10 mouse cellular contexts compared by ENCODE assay signal in genomic region chr11:67017801-67018591, GRCm38 (mm10). TPM values are rescaled to one million over a fixed set of nuclear protein-coding genes. Genes with fewer than 3 reads are reported as not detected.
DNase-seq lines count a peak whose midpoint lies in the region; ATAC-seq lines count a peak whose summit lies in the region.
"Had no signal": no experiment of that assay in that cellular context is flagged by ENCODE, and none has a peak within 500 bp of the region (broad histone marks: within the 10 kb centered on the region; RNA-seq: fewer than 3 reads in every experiment).

No protein-coding gene starts in this region.

- H3K9me3 ChIP-seq in forebrain, embryonic 11.5 days (ENCODE audit: control insufficient read depth, low read length): no peaks in the 10 kb centered on the region
- H3K9me3 ChIP-seq in forebrain, embryonic 15.5 days: no peaks in the 10 kb centered on the region

- H3K27ac ChIP-seq in forebrain, embryonic 11.5 days (ENCODE audit: low read depth, low read length): no peak overlapping the region
- no peak overlapping the region for H3K27ac ChIP-seq in forebrain, embryonic 15.5 days (replicated peaks)

- no peaks in the 10 kb centered on the region for H3K36me3 ChIP-seq in forebrain, embryonic 11.5 days (ENCODE audit: control insufficient read depth, insufficient read depth, low read length)
- no peaks in the 10 kb centered on the region for H3K36me3 ChIP-seq in forebrain, embryonic 15.5 days

- intact Hi-C loops in heart, postnatal 25 days (cut with DNase I): no loop called here

- WGBS in forebrain, embryonic 11.5 days: 5% methylated on average over 12 of the region's 12 CpGs
- 6% methylated on average over 12 of the region's 12 CpGs for WGBS in forebrain, embryonic 15.5 days

- 0 out of 2 replicates have a peak, but pooled peaks cover 5% of the 10 kb centered on the region for H3K4me1 ChIP-seq in forebrain, embryonic 11.5 days (replicated peaks; ENCODE audit: control insufficient read depth, insufficient read depth, low read length)
- peaks cover 8% of the 10 kb centered on the region; the same call in 1 of the 2 replicates for H3K4me1 ChIP-seq in forebrain, embryonic 15.5 days

- peak; percentile 54 for DNase-seq in forebrain, embryonic 11.5 days (ENCODE audit: low spot score)
- DNase-seq in urinary bladder, postnatal 25 days (ENCODE audit: low spot score): peak; percentile 26
- DNase-seq in urinary bladder, postnatal 4 days (ENCODE audit: low spot score in 2 of 2): no peak
- DNase-seq in heart, postnatal 25 days (ENCODE audit: low spot score): peak; percentile 29
- peak; percentile 53 to 55 for DNase-seq in urinary bladder, postnatal 36 days (ENCODE audit: low spot score in 2 of 2)
- no peak for DNase-seq in frontal cortex, postnatal 36 days (ENCODE audit: low spot score in 2 of 2)
- DNase-seq: cerebellum, adult 11-12 months had no signal

- 0 out of 2 replicates have a peak, but pooled peaks have one; percentile 42 for ATAC-seq in forebrain, embryonic 11.5 days (replicated peaks; ENCODE audit: low FRiP score)
- no peak for ATAC-seq in forebrain, embryonic 15.5 days (replicated peaks)
- no peak; the same call in 1 of the 2 replicates for ATAC-seq in granulocyte monocyte progenitor cell, adult 5-6 weeks (replicated peaks; ENCODE audit: poor library complexity, severe bottlenecking)
- ATAC-seq: CD4-positive, CD25-positive, alpha-beta regulatory T cell, adult 4 months had no signal

- no peak overlapping the region for H3K9ac ChIP-seq in forebrain, embryonic 11.5 days (ENCODE audit: low read length)
- no peak overlapping the region for H3K9ac ChIP-seq in forebrain, embryonic 15.5 days (replicated peaks)

- peak overlapping the region; percentile 12; the same call in 1 of the 2 replicates for H3K4me2 ChIP-seq in forebrain, embryonic 11.5 days (ENCODE audit: low read depth, low read length, severe bottlenecking)
- H3K4me2 ChIP-seq in forebrain, embryonic 15.5 days (replicated peaks): no peak overlapping the region

- H3K4me3 ChIP-seq in forebrain, embryonic 11.5 days (ENCODE audit: low read depth, low read length): no peak overlapping the region
- no peak overlapping the region for H3K4me3 ChIP-seq in forebrain, embryonic 15.5 days

- no peaks in the 10 kb centered on the region for H3K27me3 ChIP-seq in forebrain, embryonic 11.5 days (ENCODE audit: control insufficient read depth, insufficient read depth, low read length)
- no peaks in the 10 kb centered on the region for H3K27me3 ChIP-seq in forebrain, embryonic 15.5 days

RNA-seq across cellular contexts. Expression of gene Tmem220, which starts 7.0 kb away (rescaled TPM):
- 0.49 and 1.3 TPM in 2 replicates for polyA plus RNA-seq in forebrain, embryonic 11.5 days (2014; fragmentation: Nextera tagmentation; extraction: Ambion mirVana)
- 0.31 and 0.55 TPM in 2 replicates for polyA plus RNA-seq in forebrain, embryonic 15.5 days (2015; fragmentation: Nextera tagmentation; extraction: Ambion mirVana)
- 1 to 10 TPM; 1.4 to 1.5 TPM for total RNA-seq in heart, postnatal 25 days (2021)
- total RNA-seq in granulocyte monocyte progenitor cell, adult 5-6 weeks (2014; fragmentation: Nextera tagmentation): 1.5 and 2.1 TPM in 2 replicates
- 1.9 and 2.4 TPM in 2 replicates for total RNA-seq in granulocyte monocyte progenitor cell, adult 5-6 weeks (2017)

RNA-seq across cellular contexts. Expression of gene Adprm, which starts 34.4 kb away (rescaled TPM):
- polyA plus RNA-seq in forebrain, embryonic 11.5 days (2014; fragmentation: Nextera tagmentation; extraction: Ambion mirVana): 30.7 and 31.9 TPM in 2 replicates
- polyA plus RNA-seq in forebrain, embryonic 15.5 days (2015; fragmentation: Nextera tagmentation; extraction: Ambion mirVana): 34.2 and 34.9 TPM in 2 replicates
- 10 to 100 TPM; 13.3 to 14.5 TPM for total RNA-seq in heart, postnatal 25 days (2021)
- 30.6 and 43.1 TPM in 2 replicates for total RNA-seq in granulocyte monocyte progenitor cell, adult 5-6 weeks (2014; fragmentation: Nextera tagmentation)
- total RNA-seq in granulocyte monocyte progenitor cell, adult 5-6 weeks (2017): 28.5 and 35.8 TPM in 2 replicates

RNA-seq across cellular contexts. Expression of gene Sco1, which starts 34.5 kb away (rescaled TPM):
- 19.7 and 21.9 TPM in 2 replicates for polyA plus RNA-seq in forebrain, embryonic 11.5 days (2014; fragmentation: Nextera tagmentation; extraction: Ambion mirVana)
- polyA plus RNA-seq in forebrain, embryonic 15.5 days (2015; fragmentation: Nextera tagmentation; extraction: Ambion mirVana): 14.7 and 15.5 TPM in 2 replicates
- 10 to 100 TPM; 19.0 to 19.5 TPM for total RNA-seq in heart, postnatal 25 days (2021)
- total RNA-seq in granulocyte monocyte progenitor cell, adult 5-6 weeks (2014; fragmentation: Nextera tagmentation): 13.3 and 16.2 TPM in 2 replicates
- 34.2 and 37.8 TPM in 2 replicates for total RNA-seq in granulocyte monocyte progenitor cell, adult 5-6 weeks (2017)

Comparison
In these comparisons a context has a peak if more than half of its experiments do, and no peak if none do; other contexts are left out.
1. DNase-seq: peak in forebrain, embryonic 11.5 days (single experiment), urinary bladder, postnatal 25 days (single experiment), heart, postnatal 25 days (single experiment) and urinary bladder, postnatal 36 days (2 of 2); none in urinary bladder, postnatal 4 days (0 of 2) and frontal cortex, postnatal 36 days (0 of 2).